17 mouse cellular contexts compared by ENCODE assay signal in genomic region chr19:41332986-41333385, GRCm38 (mm10).
"Had no signal": no experiment of that assay in that cellular context is flagged by ENCODE, and none has a peak within 500 bp of the region (broad histone marks: within the 10 kb centered on the region; RNA-seq: fewer than 3 reads in every experiment).

No protein-coding gene starts in this region.

- H3K27me3 ChIP-seq: limb, embryonic 12.5 days; limb, embryonic 15.5 days; liver, embryonic 12.5 days; liver, embryonic 15.5 days; midbrain, embryonic 12.5 days; midbrain, embryonic 15.5 days; neural tube, embryonic 12.5 days; neural tube, embryonic 15.5 days had no signal

- DNase-seq: kidney, postnatal 14 days; kidney, postnatal 4 days; left cerebral cortex, postnatal 4 days; lung, adult 2 months; lung, postnatal 14 days; lung, postnatal 4 days; right cerebral cortex, postnatal 25 days; thymus, adult 18-20 months; thymus, postnatal 36 days had no signal

- H3K36me3 ChIP-seq: limb, embryonic 12.5 days; limb, embryonic 15.5 days; liver, embryonic 12.5 days; midbrain, embryonic 12.5 days; midbrain, embryonic 15.5 days; neural tube, embryonic 12.5 days; neural tube, embryonic 15.5 days had no signal

- H3K4me3 ChIP-seq: limb, embryonic 12.5 days; limb, embryonic 15.5 days; liver, embryonic 12.5 days; liver, embryonic 15.5 days; midbrain, embryonic 12.5 days; midbrain, embryonic 15.5 days; neural tube, embryonic 12.5 days; neural tube, embryonic 15.5 days had no signal

- H3K4me1 ChIP-seq: limb, embryonic 12.5 days; limb, embryonic 15.5 days; liver, embryonic 12.5 days; midbrain, embryonic 12.5 days; midbrain, embryonic 15.5 days; neural tube, embryonic 12.5 days; neural tube, embryonic 15.5 days had no signal

- H3K27ac ChIP-seq: limb, embryonic 12.5 days; limb, embryonic 15.5 days; liver, embryonic 12.5 days; liver, embryonic 15.5 days; midbrain, embryonic 12.5 days; midbrain, embryonic 15.5 days; neural tube, embryonic 12.5 days; neural tube, embryonic 15.5 days had no signal
